Mouse (Mus musculus): ENCODE measurements at regions not wholly inside any gene's neighbourhood (a gene's known extent, or its start where the extent isn't known, plus 50 kb on each side); places are given as distances from the start of the nearest gene placed in this dataset.

DNA sequence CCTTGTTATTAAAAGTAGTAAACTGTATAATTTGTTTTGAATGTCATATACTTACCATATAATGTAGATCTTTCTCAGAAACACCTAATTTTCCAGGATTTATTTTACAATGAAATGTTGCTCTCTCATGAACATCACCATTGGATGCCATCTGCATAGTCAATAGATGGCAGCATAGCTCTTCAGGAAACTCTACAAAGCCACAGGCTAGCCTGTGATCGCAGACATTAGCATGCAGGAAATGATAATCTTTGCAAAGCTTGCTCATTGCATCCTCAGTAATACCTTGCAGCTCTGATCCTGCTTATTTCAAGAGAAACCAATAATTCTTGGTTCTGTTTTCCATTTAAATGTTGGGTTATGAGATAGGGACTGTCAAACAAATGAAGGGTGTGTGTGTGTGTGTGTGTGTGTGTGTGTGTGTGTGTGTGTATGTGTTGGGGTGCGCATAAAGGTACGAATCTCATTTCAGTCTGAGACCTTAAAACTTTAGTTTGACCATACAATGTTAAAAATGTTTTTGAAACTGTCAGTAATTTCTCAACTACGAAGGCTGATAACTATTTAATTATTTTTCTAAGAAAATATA lies 1595.1 kb upstream of the Pcdh10 start:
- peak; percentile 1 for DNase-seq (ENCODE audit: low read depth)

DNA sequence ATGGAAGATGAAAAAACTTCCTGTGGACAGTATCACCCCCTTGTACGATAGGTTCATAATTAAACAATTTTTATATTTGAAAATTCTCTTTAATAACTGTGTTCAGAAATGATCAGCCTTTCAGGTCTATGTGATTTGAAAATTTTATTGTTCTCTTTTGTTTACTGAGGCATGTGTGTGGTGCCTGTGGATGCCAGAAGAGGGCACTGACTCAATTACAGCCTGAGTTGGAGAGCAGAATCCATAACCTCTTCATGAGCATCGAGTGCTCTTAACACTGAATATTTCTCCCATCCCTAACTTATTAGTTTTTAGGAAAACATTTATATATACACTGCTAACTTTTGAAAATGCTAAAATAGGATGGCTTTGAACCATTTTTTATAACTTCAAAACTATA lies 1594.0 kb upstream of the Pcdh10 start:
- DNase-seq (ENCODE audit: low read depth) = no peak

Data from NIH3T3 (cell line).